Mouse (Mus musculus) ES-Bruce4 (cell line): ENCODE data around the gene Brcc3.
"Not testable (repeated sequence)": the region's sequence is repeated elsewhere in the genome, so short reads cannot be mapped to it uniquely, and the experiment has no call there.

ENCODE experiments used
- CTCF ChIP-seq: IDR thresholded peaks from one replicate; pipeline ENCODE4 v1.8.1; 2011; ENCODE audit warnings: low read depth, low read length
- EP300 ChIP-seq: IDR thresholded peaks from 2 replicates; pipeline ENCODE4 v1.6.1; 2011; ENCODE audit warnings: low read depth, low read length; ENCODE audit not compliant: insufficient read depth
- POLR2A ChIP-seq: IDR thresholded peaks from one replicate; pipeline ENCODE4 v1.8.1; 2011; ENCODE audit warnings: low read length; ENCODE audit not compliant: insufficient read depth

GRCm38 (mm10) chrX:75475182-75475644, 58.8 kb downstream of the Brcc3 start:
- not testable (repeated sequence) for TF ChIP-seq CTCF, POLR2A, EP300
